Mouse (Mus musculus): ENCODE measurements around the gene Gps2. TPM values are rescaled to one million over a fixed set of nuclear protein-coding genes. Genes with fewer than 3 reads are reported as not detected.

The Gps2 gene
- polyA plus RNA-seq, 1 experiment from 2014 or later: 42.3 TPM

DNA sequence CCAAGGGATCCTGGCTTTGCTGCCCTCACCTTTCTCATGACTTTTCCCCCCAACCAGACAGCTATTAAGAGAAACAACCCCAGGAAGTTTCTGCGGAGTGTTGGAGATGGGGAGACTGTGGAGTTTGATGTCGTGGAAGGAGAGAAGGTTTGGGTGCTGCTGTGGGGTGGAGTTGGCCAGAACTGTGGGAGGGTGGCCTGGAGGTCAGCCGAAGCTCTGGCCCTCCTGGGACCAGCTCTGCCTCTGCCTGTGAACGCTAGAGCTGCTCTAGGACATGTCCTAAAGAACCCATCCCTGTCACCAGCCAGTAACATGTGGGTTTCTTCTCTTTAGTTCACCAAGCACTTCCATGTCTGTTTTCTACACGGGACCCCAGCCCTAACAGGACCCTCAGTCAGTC is 25.5 kb downstream of the Gps2 start:
- WGBS: 64% methylated on average over 5 of the region's 5 CpGs
- H3K36me3 ChIP-seq (ENCODE audit: control insufficient read depth, insufficient read depth): no peaks in the 10 kb centered on the region
- H3K4me3 ChIP-seq (ENCODE audit: low read depth, low read length): no peak overlapping the region
- no peak overlapping the region for H3K27ac ChIP-seq (ENCODE audit: low read depth, low read length)
- peaks cover 5% of the 10 kb centered on the region for H3K27me3 ChIP-seq (replicated peaks; ENCODE audit: control insufficient read depth, insufficient read depth, low read length)
- ATAC-seq: no peak
- no peaks in the 10 kb centered on the region for H3K9me3 ChIP-seq (ENCODE audit: control insufficient read depth)
- peaks cover 13% of the 10 kb centered on the region for H3K4me1 ChIP-seq (replicated peaks; ENCODE audit: control insufficient read depth, insufficient read depth, low read length)
- H3K4me2 ChIP-seq (replicated peaks; ENCODE audit: low read depth): no peak overlapping the region
- no peak overlapping the region for H3K9ac ChIP-seq (ENCODE audit: low read depth, low read length)
- no peak for TF ChIP-seq CTCF (IDR thresholded peaks at IDR 0.05; ENCODE audit: low read depth)

DNA sequence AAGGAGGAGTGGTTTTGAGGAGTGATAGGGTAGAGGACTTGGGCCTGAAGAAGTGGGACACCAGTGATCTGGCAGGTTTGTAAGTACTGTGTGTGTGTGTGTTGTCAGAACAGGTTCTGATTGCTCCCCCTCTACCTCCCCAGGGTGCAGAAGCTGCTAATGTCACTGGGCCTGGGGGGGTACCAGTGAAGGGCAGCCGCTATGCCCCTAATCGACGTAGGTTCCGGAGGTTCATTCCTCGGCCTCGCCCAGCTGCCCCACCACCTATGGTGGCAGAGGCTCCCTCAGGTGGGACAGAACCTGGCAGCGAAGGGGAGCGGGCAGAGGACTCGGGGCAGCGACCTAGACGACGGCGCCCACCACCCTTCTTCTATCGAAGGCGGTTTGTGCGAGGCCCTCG is 26.0 kb downstream of the Gps2 start:
- H3K27ac ChIP-seq (ENCODE audit: low read depth, low read length): no peak overlapping the region
- H3K27me3 ChIP-seq (replicated peaks; ENCODE audit: control insufficient read depth, insufficient read depth, low read length): peaks cover 5% of the 10 kb centered on the region
- H3K36me3 ChIP-seq (ENCODE audit: control insufficient read depth, insufficient read depth): no peaks in the 10 kb centered on the region
- no peak overlapping the region for H3K9ac ChIP-seq (ENCODE audit: low read depth, low read length)
- TF ChIP-seq CTCF (IDR thresholded peaks at IDR 0.05; ENCODE audit: low read depth): no peak
- H3K4me2 ChIP-seq (replicated peaks; ENCODE audit: low read depth): no peak overlapping the region
- WGBS: 94% methylated on average over 17 of the region's 17 CpGs
- ATAC-seq: no peak
- H3K9me3 ChIP-seq (ENCODE audit: control insufficient read depth): no peaks in the 10 kb centered on the region
- peaks cover 13% of the 10 kb centered on the region for H3K4me1 ChIP-seq (replicated peaks; ENCODE audit: control insufficient read depth, insufficient read depth, low read length)
- no peak overlapping the region for H3K4me3 ChIP-seq (ENCODE audit: low read depth, low read length)

DNA sequence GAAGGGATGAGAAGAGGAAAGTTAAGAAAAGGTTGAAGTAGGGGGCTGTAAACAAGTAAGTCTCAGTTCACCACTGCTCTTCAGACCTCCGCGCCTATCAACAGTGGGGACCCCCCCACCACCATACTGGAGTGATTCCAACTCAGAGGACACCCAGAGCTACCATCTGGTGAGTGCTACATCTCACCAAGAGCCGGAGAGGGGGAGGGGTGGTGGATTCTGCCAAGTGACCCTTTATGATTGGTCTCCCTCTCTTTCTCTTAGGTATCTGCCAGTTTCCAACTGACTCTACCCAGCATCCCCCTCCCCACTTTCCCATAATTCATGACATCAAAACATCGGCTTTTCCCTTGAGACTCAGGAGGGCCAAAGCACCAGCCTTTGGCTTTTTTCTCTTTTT is 27.3 kb downstream of the Gps2 start:
- Histone ChIP-seq H3K4me2 (replicated peaks; ENCODE audit: low read depth) (no peak overlapping the region), H3K36me3 (ENCODE audit: control insufficient read depth, insufficient read depth) (no peaks in the 10 kb centered on the region), H3K4me3 (ENCODE audit: low read depth, low read length) (no peak overlapping the region), H3K4me1 (replicated peaks; ENCODE audit: control insufficient read depth, insufficient read depth, low read length) (peaks cover 7% of the 10 kb centered on the region; the same call in 1 of the 2 replicates), H3K9me3 (ENCODE audit: control insufficient read depth) (no peaks in the 10 kb centered on the region), H3K27ac (ENCODE audit: low read depth, low read length) (no peak overlapping the region), H3K27me3 (replicated peaks; ENCODE audit: control insufficient read depth, insufficient read depth, low read length) (no peaks in the 10 kb centered on the region; the same call in 1 of the 2 replicates), H3K9ac (ENCODE audit: low read depth, low read length) (no peak overlapping the region)
- no peak for ATAC-seq
- WGBS: 83% methylated on average over 4 of the region's 4 CpGs
- no peak for TF ChIP-seq CTCF (IDR thresholded peaks at IDR 0.05; ENCODE audit: low read depth)

DNA sequence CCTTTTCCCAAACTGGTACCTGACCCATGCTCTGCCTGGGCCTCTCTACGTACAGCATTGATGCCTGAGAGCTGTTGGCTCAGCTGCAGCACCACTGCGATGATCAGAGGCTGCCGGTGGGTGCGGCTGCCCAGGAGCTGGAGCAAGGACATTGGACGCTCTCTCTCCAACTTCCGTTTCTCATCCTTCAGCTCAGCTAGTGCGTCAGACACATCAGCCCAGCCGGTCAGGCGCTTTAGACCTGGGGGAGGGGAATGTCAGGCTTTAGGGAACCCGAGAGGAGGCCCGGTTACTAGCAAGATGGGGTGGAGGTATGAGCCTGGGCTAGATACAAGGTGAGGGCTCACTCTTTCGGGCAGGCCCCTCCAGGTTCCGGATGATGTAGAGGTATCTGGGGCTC is 31.5 kb downstream of the Gps2 start:
- Histone ChIP-seq H3K4me1 (replicated peaks; ENCODE audit: control insufficient read depth, insufficient read depth, low read length) (peaks cover 10% of the 10 kb centered on the region), H3K27ac (ENCODE audit: low read depth, low read length) (no peak overlapping the region), H3K27me3 (replicated peaks; ENCODE audit: control insufficient read depth, insufficient read depth, low read length) (no peaks in the 10 kb centered on the region), H3K36me3 (ENCODE audit: control insufficient read depth, insufficient read depth) (no peaks in the 10 kb centered on the region), H3K9me3 (ENCODE audit: control insufficient read depth) (no peaks in the 10 kb centered on the region), H3K4me3 (ENCODE audit: low read depth, low read length) (no peak overlapping the region), H3K9ac (ENCODE audit: low read depth, low read length) (no peak overlapping the region), H3K4me2 (replicated peaks; ENCODE audit: low read depth) (no peak overlapping the region)
- 76% methylated on average over 13 of the region's 13 CpGs for WGBS
- no peak for TF ChIP-seq CTCF (IDR thresholded peaks at IDR 0.05; ENCODE audit: low read depth)
- no peak for ATAC-seq

DNA sequence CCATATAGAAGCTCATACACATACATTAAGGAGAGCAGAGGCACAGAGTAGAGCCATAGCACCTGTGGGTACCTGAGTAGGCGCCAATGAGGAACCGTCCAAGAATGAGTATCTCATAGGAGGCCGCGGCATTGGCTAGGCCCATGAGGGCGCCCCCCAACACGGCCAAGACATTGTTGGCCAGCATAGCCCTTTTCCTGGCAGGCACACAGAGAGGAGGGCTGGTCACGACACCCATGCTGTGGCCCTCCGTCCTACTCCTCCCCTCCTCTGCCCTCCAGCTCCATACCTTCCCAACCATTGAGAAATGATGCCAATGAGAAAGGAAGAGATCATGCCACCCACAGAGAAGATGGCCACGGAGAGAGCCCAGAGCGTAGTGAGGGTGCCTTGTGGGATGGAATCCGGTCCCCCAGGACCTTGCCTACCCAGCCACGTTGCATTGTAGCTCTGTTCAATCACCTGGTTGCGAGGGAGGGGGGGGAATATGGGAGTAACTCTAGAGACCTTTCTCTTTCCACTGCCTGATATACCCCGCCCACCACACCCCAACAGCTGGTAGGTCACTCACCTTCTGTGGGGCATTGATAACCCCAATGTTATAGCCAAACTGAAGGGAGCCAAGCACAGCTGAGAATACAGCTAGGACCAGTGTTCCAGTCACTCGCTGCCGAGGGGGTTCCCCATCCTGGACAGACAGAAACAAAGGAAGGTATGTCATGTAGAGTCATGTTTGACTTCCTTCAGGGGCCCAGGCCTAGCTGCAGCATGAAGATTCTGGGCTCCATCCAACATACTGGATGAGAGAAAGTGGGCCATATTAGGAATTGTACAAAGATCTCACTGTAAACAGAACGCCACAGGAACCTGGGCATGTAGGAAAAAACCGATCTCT is 32.6 kb downstream of the Gps2 start:
- H3K4me3 ChIP-seq (ENCODE audit: low read depth, low read length): no peak overlapping the region
- H3K36me3 ChIP-seq (ENCODE audit: control insufficient read depth, insufficient read depth): no peaks in the 10 kb centered on the region
- no peaks in the 10 kb centered on the region for H3K9me3 ChIP-seq (ENCODE audit: control insufficient read depth)
- H3K4me2 ChIP-seq (replicated peaks; ENCODE audit: low read depth): no peak overlapping the region; the same call in 1 of the 2 replicates
- H3K27ac ChIP-seq (ENCODE audit: low read depth, low read length): no peak overlapping the region; the same call in 1 of the 2 replicates
- TF ChIP-seq CTCF (IDR thresholded peaks at IDR 0.05; ENCODE audit: low read depth): no peak
- H3K9ac ChIP-seq (ENCODE audit: low read depth, low read length): no peak overlapping the region
- ATAC-seq: no peak
- H3K4me1 ChIP-seq (replicated peaks; ENCODE audit: control insufficient read depth, insufficient read depth, low read length): peaks cover 10% of the 10 kb centered on the region
- no peaks in the 10 kb centered on the region for H3K27me3 ChIP-seq (replicated peaks; ENCODE audit: control insufficient read depth, insufficient read depth, low read length)
- 89% methylated on average over 18 of the region's 18 CpGs for WGBS

DNA sequence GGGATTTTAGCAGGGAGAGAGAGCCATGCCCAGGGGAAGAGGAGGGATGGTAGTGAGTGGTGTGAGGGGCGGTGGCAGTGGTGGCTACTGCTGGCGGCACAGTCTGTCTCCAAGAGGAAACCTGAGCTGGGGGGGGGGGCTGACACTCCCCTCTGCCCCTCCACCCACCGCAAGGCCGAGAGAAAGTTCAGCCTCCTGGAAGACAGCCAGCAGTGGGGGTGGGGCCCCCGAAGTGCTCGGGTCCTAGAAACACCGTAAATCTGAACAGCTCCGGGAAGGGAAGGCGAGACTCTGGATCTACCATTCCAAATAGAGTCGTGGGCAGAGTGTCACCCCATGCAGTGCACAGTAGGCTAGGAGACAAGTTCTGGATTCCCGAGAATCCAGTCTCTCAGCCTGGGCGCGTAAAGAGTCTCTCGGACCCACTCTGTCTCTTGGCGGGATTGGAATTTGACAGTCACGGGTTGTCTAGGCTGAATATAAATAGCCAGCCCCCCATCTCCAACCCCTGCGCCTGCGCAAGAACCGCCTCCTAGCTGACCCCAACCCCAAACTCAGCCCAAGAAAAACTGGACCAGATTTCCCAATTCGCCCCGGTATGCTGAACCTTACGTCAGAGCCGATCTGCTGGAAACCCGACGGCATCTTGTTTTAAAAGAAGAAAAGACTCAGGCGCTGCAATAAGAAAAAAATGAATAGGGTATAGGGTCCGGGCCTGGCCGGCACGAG is 33.8 kb downstream of the Gps2 start:
- Histone ChIP-seq H3K4me3 (ENCODE audit: low read depth, low read length) (peak overlapping the region; percentile 47), H3K4me1 (replicated peaks; ENCODE audit: control insufficient read depth, insufficient read depth, low read length) (peaks cover 10% of the 10 kb centered on the region), H3K9me3 (ENCODE audit: control insufficient read depth) (no peaks in the 10 kb centered on the region), H3K4me2 (replicated peaks; ENCODE audit: low read depth) (peak overlapping the region; percentile 74), H3K9ac (ENCODE audit: low read depth, low read length) (peak overlapping the region; percentile 35; the same call in 1 of the 2 replicates), H3K36me3 (ENCODE audit: control insufficient read depth, insufficient read depth) (no peaks in the 10 kb centered on the region), H3K27me3 (replicated peaks; ENCODE audit: control insufficient read depth, insufficient read depth, low read length) (no peaks in the 10 kb centered on the region), H3K27ac (ENCODE audit: low read depth, low read length) (peak overlapping the region; percentile 50)
- 8% methylated on average over 29 of the region's 29 CpGs for WGBS
- 0 out of 2 replicates have a peak, but pooled peaks have one; percentile 13 for ATAC-seq
- TF ChIP-seq CTCF (IDR thresholded peaks at IDR 0.05; ENCODE audit: low read depth): no peak
